Mouse (Mus musculus): Measurements from ENCODE around the gene Prr11. TPM values are rescaled to one million over a fixed set of nuclear protein-coding genes. Genes with fewer than 3 reads are reported as not detected.
"Not testable (repeated sequence)": the region's sequence is repeated elsewhere in the genome, so short reads cannot be mapped to it uniquely, and the experiment has no call there.

The Prr11 gene
- polyA plus RNA-seq, 1 experiment, result 0.54 TPM

GRCm38 (mm10) chr11:87060410-87060809, 48.1 kb downstream of the Prr11 start:
- TF ChIP-seq POLR2A (IDR thresholded peaks at IDR 0.05; ENCODE audit: borderline replicate concordance, extremely low read depth, low read depth, low read length), result no peak
- TF ChIP-seq CTCF (IDR thresholded peaks at IDR 0.05; ENCODE audit: insufficient read depth, low read length), result no peak
- 97% methylated on average over 2 of the region's 2 CpGs for WGBS
- DNase-seq, result no peak
- Histone ChIP-seq H3K4me1 (ENCODE audit: control insufficient read depth, insufficient read depth, low read length) (no peaks in the 10 kb centered on the region), H3K4me3 (replicated peaks; ENCODE audit: extremely low read depth, low read depth, low read length) (no peak overlapping the region)

GRCm38 (mm10) chr11:87056286-87056685, 52.2 kb downstream of the Prr11 start:
- DNase-seq, result no peak
- H3K4me3 ChIP-seq (replicated peaks; ENCODE audit: extremely low read depth, low read depth, low read length), result no peak overlapping the region
- WGBS, result 81% methylated on average over 6 of the region's 6 CpGs
- H3K4me1 ChIP-seq (ENCODE audit: control insufficient read depth, insufficient read depth, low read length), result no peaks in the 10 kb centered on the region
- TF ChIP-seq POLR2A (IDR thresholded peaks at IDR 0.05; ENCODE audit: borderline replicate concordance, extremely low read depth, low read depth, low read length) (no peak), CTCF (IDR thresholded peaks at IDR 0.05; ENCODE audit: insufficient read depth, low read length) (no peak)

- DNase-seq; H3K4me1 ChIP-seq (ENCODE audit: control insufficient read depth, insufficient read depth, low read length); H3K4me3 ChIP-seq (replicated peaks; ENCODE audit: extremely low read depth, low read depth, low read length): not testable (repeated sequence)
- WGBS, result 96% methylated on average over 7 of the region's 7 CpGs
These were observed 59.6 kb downstream of the Prr11 start for GRCm38 (mm10) chr11:87048900-87049299.

GRCm38 (mm10) chr11:87046968-87047367, 61.5 kb downstream of the Prr11 start:
- TF ChIP-seq CTCF (IDR thresholded peaks at IDR 0.05; ENCODE audit: insufficient read depth, low read length), result no peak
- no peak for TF ChIP-seq POLR2A (IDR thresholded peaks at IDR 0.05; ENCODE audit: borderline replicate concordance, extremely low read depth, low read depth, low read length)
- H3K4me1 ChIP-seq (ENCODE audit: control insufficient read depth, insufficient read depth, low read length), result no peaks in the 10 kb centered on the region; the same call in 1 of the 2 replicates
- 78% methylated on average over 5 of the region's 5 CpGs for WGBS
- no peak for DNase-seq
- no peak overlapping the region for H3K4me3 ChIP-seq (replicated peaks; ENCODE audit: extremely low read depth, low read depth, low read length)

GRCm38 (mm10) chr11:87043052-87043451, 65.5 kb downstream of the Prr11 start:
- 82% methylated on average over 3 of the region's 3 CpGs for WGBS

GRCm38 (mm10) chr11:87039307-87039963, 69.1 kb downstream of the Prr11 start:
- no peak; the same call in 1 of the 2 replicates for TF ChIP-seq POLR2A (IDR thresholded peaks at IDR 0.05; ENCODE audit: borderline replicate concordance, extremely low read depth, low read depth, low read length)
- 60% methylated on average over 9 of the region's 9 CpGs for WGBS
- Histone ChIP-seq H3K4me1 (ENCODE audit: control insufficient read depth, insufficient read depth, low read length) (peaks cover 6% of the 10 kb centered on the region), H3K4me3 (replicated peaks; ENCODE audit: extremely low read depth, low read depth, low read length) (no peak overlapping the region)
- peak; percentile 50 for DNase-seq

More at GRCm38 (mm10) chr11:87043052-87043451, 65.5 kb downstream of the Prr11 start:
- no peak overlapping the region for H3K4me3 ChIP-seq (replicated peaks; ENCODE audit: extremely low read depth, low read depth, low read length)
- TF ChIP-seq CTCF (IDR thresholded peaks at IDR 0.05; ENCODE audit: insufficient read depth, low read length) (no peak), POLR2A (IDR thresholded peaks at IDR 0.05; ENCODE audit: borderline replicate concordance, extremely low read depth, low read depth, low read length) (no peak)
- H3K4me1 ChIP-seq (ENCODE audit: control insufficient read depth, insufficient read depth, low read length), result peaks cover 6% of the 10 kb centered on the region
- DNase-seq, result no peak

Other genes with a start within 250 kb of the Prr11 start
- 5.9 and 9.7 TPM in 2 replicates for gene Ypel2, start 115.0 kb downstream of the Prr11 start, polyA plus RNA-seq (2012; rRNA removed)
- gene Gdpd1, start 34.6 kb downstream of the Prr11 start, polyA plus RNA-seq (2012; rRNA removed), result 11.7 and 13.8 TPM in 2 replicates
- gene Smg8, start 21.9 kb downstream of the Prr11 start, polyA plus RNA-seq (2012; rRNA removed), result 6.2 and 7.9 TPM in 2 replicates
- gene Ska2, start 526 bp upstream of the Prr11 start, polyA plus RNA-seq (2012; rRNA removed), result 2.8 and 4.9 TPM in 2 replicates
- gene Trim37, start 18.4 kb upstream of the Prr11 start, polyA plus RNA-seq (2012; rRNA removed), result 2.4 and 3.6 TPM in 2 replicates

Measured in lung, adult 2 months (tissue).